Mouse (Mus musculus): ENCODE measurements at regions not wholly inside any gene's neighbourhood (a gene's known extent, or its start where the extent isn't known, plus 50 kb on each side); places are given as distances from the start of the nearest gene placed in this dataset.

- Histone ChIP-seq H3K36me3 (no peaks in the 10 kb centered on the region), H3K27ac (no peak overlapping the region), H3K4me3 (no peak overlapping the region), H3K27me3 (ENCODE audit: low read depth, poor library complexity, severe bottlenecking) (no peaks in the 10 kb centered on the region), H3K4me1 (no peaks in the 10 kb centered on the region), H3K9me3 (replicated peaks) (no peaks in the 10 kb centered on the region)
- 91% methylated on average over 1 of the region's 1 CpGs for WGBS
- DNase-seq (ENCODE audit: low spot score) = no peak
These were observed 174.9 kb downstream of the Fzd1 start for GRCm38 (mm10) chr5:4582702-4583475.

GRCm38 (mm10) chr5:4580185-4580839, 177.5 kb downstream of the Fzd1 start:
- DNase-seq (ENCODE audit: low spot score) = no peak
- WGBS = 88% methylated on average over 8 of the region's 8 CpGs
- H3K4me3 ChIP-seq = no peak overlapping the region
- H3K36me3 ChIP-seq = no peaks in the 10 kb centered on the region
- H3K9me3 ChIP-seq (replicated peaks) = no peaks in the 10 kb centered on the region
- H3K4me1 ChIP-seq = no peaks in the 10 kb centered on the region
- no peaks in the 10 kb centered on the region for H3K27me3 ChIP-seq (ENCODE audit: low read depth, poor library complexity, severe bottlenecking)
- H3K27ac ChIP-seq = no peak overlapping the region

DNA sequence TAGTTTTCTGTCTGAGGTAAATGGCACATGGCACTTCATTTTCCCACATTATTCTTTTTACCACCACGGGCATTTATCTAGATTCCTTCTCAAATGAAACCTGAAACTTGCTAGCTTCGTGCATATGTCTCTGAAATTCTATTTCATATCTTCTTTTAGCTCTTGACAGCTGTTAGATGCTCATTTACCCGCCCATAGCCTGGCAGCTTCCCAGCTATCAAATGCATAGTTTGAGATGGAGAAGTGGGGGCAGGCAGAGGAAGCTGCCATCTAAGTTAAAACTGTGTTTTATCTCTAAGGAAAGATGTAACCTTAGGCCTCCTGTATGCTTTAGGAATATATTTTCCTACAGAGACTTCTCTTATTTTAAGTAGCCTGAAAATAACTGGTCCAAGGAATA, 179.0 kb downstream of the Fzd1 start:
- no peaks in the 10 kb centered on the region for H3K36me3 ChIP-seq
- 81% methylated on average over 3 of the region's 3 CpGs for WGBS
- DNase-seq (ENCODE audit: low spot score) = no peak

DNA sequence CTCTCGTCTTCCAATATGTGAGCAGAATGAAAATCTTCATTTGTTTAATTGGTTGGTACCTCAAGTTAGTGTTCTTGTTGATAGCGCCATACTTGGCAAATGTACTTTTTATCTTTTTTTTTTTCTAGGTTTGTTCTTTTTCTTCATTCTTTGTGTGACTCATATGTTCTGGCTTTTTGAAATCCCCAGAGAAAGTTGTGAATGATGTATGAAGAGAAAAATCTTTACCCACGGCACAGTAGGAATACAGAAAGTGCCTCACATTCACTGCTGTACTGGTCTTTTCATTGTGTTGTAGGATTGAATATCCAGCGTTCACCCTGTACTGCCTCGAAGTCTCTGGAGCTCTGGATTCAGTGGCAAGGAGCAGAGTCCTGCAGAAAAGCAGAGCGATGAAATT, 180.7 kb downstream of the Fzd1 start:
- WGBS = 93% methylated on average over 6 of the region's 6 CpGs
- H3K36me3 ChIP-seq = no peaks in the 10 kb centered on the region
- H3K27ac ChIP-seq = no peak overlapping the region
- H3K4me3 ChIP-seq = no peak overlapping the region
- no peak for DNase-seq (ENCODE audit: low spot score)
- no peaks in the 10 kb centered on the region for H3K4me1 ChIP-seq
- H3K9me3 ChIP-seq (replicated peaks) = no peaks in the 10 kb centered on the region
- no peaks in the 10 kb centered on the region for H3K27me3 ChIP-seq (ENCODE audit: low read depth, poor library complexity, severe bottlenecking)

More for the DNA sequence above, 179.0 kb downstream of the Fzd1 start:
- no peak overlapping the region for H3K4me3 ChIP-seq
- H3K27ac ChIP-seq = no peak overlapping the region
- no peaks in the 10 kb centered on the region for H3K27me3 ChIP-seq (ENCODE audit: low read depth, poor library complexity, severe bottlenecking)
- no peaks in the 10 kb centered on the region for H3K9me3 ChIP-seq (replicated peaks)
- no peaks in the 10 kb centered on the region for H3K4me1 ChIP-seq

GRCm38 (mm10) chr5:4563862-4564261, 194.0 kb downstream of the Fzd1 start:
- H3K9me3 ChIP-seq (replicated peaks) = no peaks in the 10 kb centered on the region
- no peak overlapping the region for H3K4me3 ChIP-seq
- H3K36me3 ChIP-seq = no peaks in the 10 kb centered on the region
- H3K4me1 ChIP-seq = peaks cover 35% of the 10 kb centered on the region
- DNase-seq (ENCODE audit: low spot score) = no peak
- no peak overlapping the region for H3K27ac ChIP-seq
- no peaks in the 10 kb centered on the region for H3K27me3 ChIP-seq (ENCODE audit: low read depth, poor library complexity, severe bottlenecking)
- WGBS = 54% methylated on average over 6 of the region's 6 CpGs

DNA sequence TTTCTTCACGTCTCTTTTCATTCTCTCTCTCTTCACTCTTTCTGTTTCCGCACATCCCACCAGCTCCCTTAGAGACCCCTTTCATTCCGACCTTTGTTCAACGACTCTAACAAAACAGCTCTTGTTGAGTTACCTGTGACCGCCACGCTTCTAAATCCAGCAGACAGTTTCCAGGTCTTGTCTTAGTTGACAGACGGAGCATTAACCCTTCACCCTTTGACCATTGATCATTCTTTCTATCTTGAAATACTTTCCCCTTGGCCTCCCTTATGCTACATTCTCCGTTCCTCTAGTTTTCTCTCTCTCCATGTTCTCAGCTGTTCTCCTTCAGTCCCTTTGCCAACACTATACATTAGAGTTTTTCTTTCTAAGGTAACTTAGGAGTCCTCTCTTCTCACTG, 196.2 kb downstream of the Fzd1 start:
- no peaks in the 10 kb centered on the region for H3K9me3 ChIP-seq (replicated peaks)
- H3K36me3 ChIP-seq = no peaks in the 10 kb centered on the region
- 22% methylated on average over 8 of the region's 8 CpGs for WGBS
- no peak overlapping the region for H3K4me3 ChIP-seq
- DNase-seq (ENCODE audit: low spot score) = no peak
- H3K27ac ChIP-seq = peak overlapping the region; percentile 42; the same call in 1 of the 2 replicates
- H3K4me1 ChIP-seq = peaks cover 35% of the 10 kb centered on the region
- H3K27me3 ChIP-seq (ENCODE audit: low read depth, poor library complexity, severe bottlenecking) = no peaks in the 10 kb centered on the region

- H3K27me3 ChIP-seq (ENCODE audit: low read depth, poor library complexity, severe bottlenecking) = no peaks in the 10 kb centered on the region
- WGBS = 54% methylated on average over 4 of the region's 4 CpGs
- no peaks in the 10 kb centered on the region for H3K36me3 ChIP-seq
- H3K9me3 ChIP-seq (replicated peaks) = no peaks in the 10 kb centered on the region
- no peak for DNase-seq (ENCODE audit: low spot score)
- 0 out of 2 replicates have a peak overlapping the region, but pooled peaks have one; percentile 53 for H3K27ac ChIP-seq
- peaks cover 35% of the 10 kb centered on the region for H3K4me1 ChIP-seq
- no peak overlapping the region for H3K4me3 ChIP-seq
These were observed 196.7 kb downstream of the Fzd1 start for GRCm38 (mm10) chr5:4561139-4561470.

DNA sequence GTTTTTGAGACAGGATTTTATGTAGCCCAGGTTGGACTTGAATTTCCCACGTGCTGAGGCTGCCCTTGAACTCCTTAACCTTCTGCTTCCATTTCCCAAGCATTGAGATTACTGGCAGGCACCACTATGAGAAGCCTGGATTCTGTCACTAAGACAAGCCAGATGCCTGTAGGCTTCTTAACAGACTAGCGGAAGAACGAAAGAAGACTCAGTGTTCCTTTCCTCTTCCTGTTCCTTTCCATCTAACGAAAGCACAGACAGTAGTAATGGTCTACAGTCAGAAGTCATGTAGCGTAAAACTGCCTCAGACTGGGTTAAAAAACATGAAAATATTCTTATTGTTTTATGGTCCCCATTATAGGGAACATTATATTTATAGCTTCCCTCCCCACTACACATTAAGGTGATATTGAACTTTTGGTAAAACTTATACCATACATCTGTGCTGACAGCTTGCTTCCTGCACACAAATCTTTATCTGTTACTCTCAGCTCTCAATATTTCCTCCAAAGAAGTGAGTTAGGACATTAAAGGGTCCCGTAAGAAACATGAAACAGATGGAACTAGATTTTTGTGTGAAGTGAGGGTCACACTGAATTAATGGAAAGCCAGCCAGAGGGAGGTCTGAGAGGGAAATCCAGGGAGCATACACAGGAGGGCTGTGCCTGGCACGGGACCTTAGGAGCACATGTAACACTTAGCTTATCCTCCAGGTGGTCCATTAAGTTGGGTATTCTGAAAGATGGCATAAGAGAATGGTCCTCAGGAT, 197.3 kb downstream of the Fzd1 start:
- H3K27ac ChIP-seq = 0 out of 2 replicates have a peak overlapping the region, but pooled peaks have one; percentile 53
- DNase-seq (ENCODE audit: low spot score) = peak; percentile 42
- H3K4me3 ChIP-seq = no peak overlapping the region
- 36% methylated on average over 7 of the region's 7 CpGs for WGBS
- no peaks in the 10 kb centered on the region for H3K36me3 ChIP-seq
- no peaks in the 10 kb centered on the region for H3K9me3 ChIP-seq (replicated peaks)
- H3K4me1 ChIP-seq = peaks cover 35% of the 10 kb centered on the region
- H3K27me3 ChIP-seq (ENCODE audit: low read depth, poor library complexity, severe bottlenecking) = no peaks in the 10 kb centered on the region

DNA sequence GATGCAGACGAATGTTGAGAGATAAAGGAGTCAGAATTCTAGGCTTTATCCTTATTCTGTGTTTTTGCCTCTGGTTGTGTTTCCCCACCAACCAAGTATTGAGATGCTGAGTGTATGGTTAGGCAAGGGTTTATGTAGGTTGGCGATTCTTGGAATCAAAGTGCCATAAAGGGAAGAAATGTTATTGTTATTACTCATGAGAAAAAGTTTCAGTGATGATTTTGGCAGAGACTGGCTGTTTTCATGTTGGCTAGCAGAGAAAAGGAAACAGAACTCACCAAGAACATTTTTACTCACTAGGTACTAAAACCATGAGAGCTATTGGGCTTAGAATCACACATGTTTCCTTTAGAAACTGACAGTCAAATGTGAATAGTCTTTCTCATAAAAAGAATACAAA, 202.9 kb downstream of the Fzd1 start:
- WGBS = 74% methylated on average over 2 of the region's 2 CpGs
- H3K4me3 ChIP-seq = no peak overlapping the region

GRCm38 (mm10) chr5:4538572-4538971, 219.3 kb downstream of the Fzd1 start:
- Histone ChIP-seq H3K4me1 (peaks cover 37% of the 10 kb centered on the region), H3K9me3 (replicated peaks) (no peaks in the 10 kb centered on the region), H3K27ac (no peak overlapping the region), H3K36me3 (no peaks in the 10 kb centered on the region), H3K4me3 (no peak overlapping the region), H3K27me3 (ENCODE audit: low read depth, poor library complexity, severe bottlenecking) (no peaks in the 10 kb centered on the region)
- WGBS = 86% methylated on average over 6 of the region's 6 CpGs
- DNase-seq (ENCODE audit: low spot score) = no peak

More for the DNA sequence above, 202.9 kb downstream of the Fzd1 start:
- Histone ChIP-seq H3K27me3 (ENCODE audit: low read depth, poor library complexity, severe bottlenecking) (no peaks in the 10 kb centered on the region), H3K9me3 (replicated peaks) (no peaks in the 10 kb centered on the region), H3K36me3 (no peaks in the 10 kb centered on the region), H3K27ac (no peak overlapping the region), H3K4me1 (no peaks in the 10 kb centered on the region)
- DNase-seq (ENCODE audit: low spot score) = no peak

GRCm38 (mm10) chr5:4536790-4537189, 221.0 kb downstream of the Fzd1 start:
- 79% methylated on average over 2 of the region's 2 CpGs for WGBS
- H3K27me3 ChIP-seq (ENCODE audit: low read depth, poor library complexity, severe bottlenecking) = no peaks in the 10 kb centered on the region
- DNase-seq (ENCODE audit: low spot score) = no peak
- H3K4me1 ChIP-seq = peaks cover 37% of the 10 kb centered on the region
- no peaks in the 10 kb centered on the region for H3K36me3 ChIP-seq
- H3K4me3 ChIP-seq = no peak overlapping the region
- no peak overlapping the region for H3K27ac ChIP-seq
- H3K9me3 ChIP-seq (replicated peaks) = no peaks in the 10 kb centered on the region

- H3K36me3 ChIP-seq = no peaks in the 10 kb centered on the region
- WGBS = 22% methylated on average over 8 of the region's 8 CpGs
- no peaks in the 10 kb centered on the region for H3K27me3 ChIP-seq (ENCODE audit: low read depth, poor library complexity, severe bottlenecking)
- peak overlapping the region; percentile 88 for H3K27ac ChIP-seq
- no peaks in the 10 kb centered on the region for H3K9me3 ChIP-seq (replicated peaks)
- H3K4me1 ChIP-seq = peaks cover 44% of the 10 kb centered on the region
- DNase-seq (ENCODE audit: low spot score) = peak; percentile 56
- H3K4me3 ChIP-seq = no peak overlapping the region
These were observed 221.9 kb downstream of the Fzd1 start for GRCm38 (mm10) chr5:4535951-4536350.

DNA sequence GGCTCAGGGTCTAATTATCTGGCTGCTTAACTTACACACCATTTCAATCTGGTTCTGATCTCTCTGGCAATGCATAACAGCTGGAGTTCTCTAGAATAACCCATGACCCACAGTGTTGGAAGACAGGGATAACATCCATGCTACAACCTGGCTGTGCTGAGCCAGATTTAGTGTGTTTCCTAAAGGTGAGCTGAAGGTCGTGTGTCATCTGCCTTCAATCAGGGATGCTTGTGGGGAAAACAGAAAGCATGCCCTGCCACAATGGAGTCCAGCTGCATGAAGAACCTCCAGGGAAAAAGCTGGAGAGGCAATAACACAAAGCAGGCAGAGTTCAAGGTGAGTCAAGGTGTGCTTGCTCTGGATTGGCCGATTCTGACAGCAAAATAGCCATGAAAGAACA, 223.3 kb downstream of the Fzd1 start:
- Histone ChIP-seq H3K4me3 (no peak overlapping the region), H3K27me3 (ENCODE audit: low read depth, poor library complexity, severe bottlenecking) (no peaks in the 10 kb centered on the region), H3K27ac (peak overlapping the region; percentile 88), H3K4me1 (peaks cover 55% of the 10 kb centered on the region), H3K36me3 (no peaks in the 10 kb centered on the region), H3K9me3 (replicated peaks) (no peaks in the 10 kb centered on the region)
- DNase-seq (ENCODE audit: low spot score) = peak; percentile 65
- WGBS = 38% methylated on average over 2 of the region's 2 CpGs
